Mouse (Mus musculus) layer of hippocampus, adult 9-10 months (tissue): ENCODE measurements at regions not wholly inside any gene's neighbourhood (a gene's known extent, or its start where the extent isn't known, plus 50 kb on each side); places are given as distances from the start of the nearest gene placed in this dataset.

Experiments used
- DNase-seq: peaks from one replicate; pipeline ENCODE4 v3.0.0; 2022; ENCODE audit warnings: low spot score

DNA sequence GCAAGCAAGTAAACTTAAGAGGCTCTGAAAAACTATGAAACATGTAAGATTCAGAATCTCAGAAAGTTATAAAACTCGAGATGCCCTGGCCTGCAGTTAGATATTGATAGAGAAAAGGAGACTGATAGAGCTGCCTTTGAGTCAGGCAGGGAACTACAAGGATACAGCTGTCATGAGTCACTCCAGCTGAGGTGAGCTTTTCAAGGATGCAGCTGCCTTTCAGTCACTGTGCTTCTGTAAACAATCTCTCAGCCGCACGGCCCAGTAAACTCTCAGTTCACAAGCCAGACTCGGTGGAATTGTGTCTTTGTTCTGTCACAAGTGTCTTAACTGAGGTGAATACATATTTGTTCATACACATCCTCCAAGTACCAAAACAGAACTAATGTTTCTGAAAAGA is 334.9 kb upstream of the Rsrc1 start:
- no peak for DNase-seq

DNA sequence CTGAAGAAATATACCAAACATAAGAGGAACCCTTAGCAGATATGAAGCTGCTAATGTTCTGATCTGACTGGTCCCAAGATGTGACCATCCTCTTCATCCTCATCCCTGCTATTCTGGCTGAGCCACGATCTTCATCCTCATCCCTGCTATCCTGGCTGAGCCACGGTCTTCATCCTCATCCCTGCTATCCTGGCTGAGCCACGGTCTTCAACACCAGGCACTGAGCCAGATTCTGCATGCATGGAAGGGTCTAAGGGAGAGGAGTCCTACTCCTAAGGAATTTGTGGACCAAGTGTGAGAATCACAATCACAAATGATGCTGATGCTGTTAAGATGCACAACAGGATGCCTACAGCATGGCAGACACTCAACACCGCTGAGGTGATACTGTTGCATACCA is 331.9 kb upstream of the Rsrc1 start:
- no peak for DNase-seq

DNA sequence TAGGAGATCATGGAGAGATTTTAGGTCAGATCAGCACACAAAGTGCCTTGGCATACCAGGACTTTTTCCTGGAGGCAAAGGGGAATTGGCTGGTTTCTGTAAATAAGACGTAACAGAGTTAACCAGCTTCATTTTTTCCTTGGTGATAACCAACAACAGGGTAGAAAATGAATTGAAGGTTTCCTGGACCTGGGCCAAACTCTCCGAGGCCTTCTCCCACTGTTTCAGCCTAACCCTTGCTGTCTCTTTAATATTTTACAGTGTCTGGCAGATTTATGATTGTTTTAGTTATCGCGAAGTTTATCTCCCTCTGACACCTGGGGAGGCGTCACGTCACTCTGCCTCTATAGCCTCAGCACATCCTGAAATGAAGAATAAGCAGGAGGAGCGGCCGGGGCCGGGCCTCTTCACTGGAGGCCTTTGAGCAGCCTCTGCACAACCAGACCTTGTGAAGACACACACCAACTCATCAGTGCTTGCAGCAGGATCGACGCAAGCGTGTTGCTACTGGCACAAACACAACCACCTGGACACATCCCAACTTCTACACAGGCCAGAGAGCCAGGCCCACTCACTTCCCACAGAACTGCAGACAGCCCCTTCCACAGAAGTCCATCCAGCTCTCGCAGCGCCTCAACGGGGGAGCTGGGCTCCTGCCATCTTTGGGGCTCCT is 331.0 kb upstream of the Rsrc1 start:
- DNase-seq, result peak; percentile 2

DNA sequence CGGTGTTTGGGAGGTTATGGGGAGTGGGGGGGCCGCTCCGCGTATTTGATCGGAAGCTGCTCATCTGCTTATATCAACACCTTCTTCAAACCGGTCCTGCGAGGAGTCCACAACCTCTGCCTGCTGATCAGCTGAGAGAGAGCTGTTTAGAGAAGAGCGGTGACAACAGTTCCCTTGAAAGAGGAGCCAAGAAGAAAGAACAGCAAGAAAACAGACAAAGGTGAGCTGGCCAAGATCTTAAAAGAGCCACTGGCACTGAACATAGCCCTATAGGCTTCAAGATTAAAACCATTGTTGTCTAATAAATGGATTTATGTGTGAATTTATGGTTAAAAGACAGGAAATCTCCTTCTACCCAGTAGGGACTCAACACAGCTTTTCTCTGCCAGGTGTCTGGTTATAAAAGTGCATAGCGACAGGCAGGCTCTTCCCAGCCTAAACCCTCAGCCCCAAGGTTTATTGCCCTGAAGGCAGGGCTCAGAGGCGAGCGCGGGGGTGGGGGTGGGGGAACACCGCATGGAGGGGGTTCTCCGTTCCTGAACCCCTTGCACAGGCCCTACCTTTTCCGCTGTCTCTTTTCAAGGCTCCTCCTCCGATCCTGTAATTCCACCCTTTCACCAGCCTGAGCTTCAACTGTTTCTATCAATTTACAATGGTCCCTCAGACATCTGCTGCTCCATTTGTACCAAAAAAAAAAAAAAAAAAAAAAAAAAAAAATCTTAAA is 330.3 kb upstream of the Rsrc1 start:
- no peak for DNase-seq

DNA sequence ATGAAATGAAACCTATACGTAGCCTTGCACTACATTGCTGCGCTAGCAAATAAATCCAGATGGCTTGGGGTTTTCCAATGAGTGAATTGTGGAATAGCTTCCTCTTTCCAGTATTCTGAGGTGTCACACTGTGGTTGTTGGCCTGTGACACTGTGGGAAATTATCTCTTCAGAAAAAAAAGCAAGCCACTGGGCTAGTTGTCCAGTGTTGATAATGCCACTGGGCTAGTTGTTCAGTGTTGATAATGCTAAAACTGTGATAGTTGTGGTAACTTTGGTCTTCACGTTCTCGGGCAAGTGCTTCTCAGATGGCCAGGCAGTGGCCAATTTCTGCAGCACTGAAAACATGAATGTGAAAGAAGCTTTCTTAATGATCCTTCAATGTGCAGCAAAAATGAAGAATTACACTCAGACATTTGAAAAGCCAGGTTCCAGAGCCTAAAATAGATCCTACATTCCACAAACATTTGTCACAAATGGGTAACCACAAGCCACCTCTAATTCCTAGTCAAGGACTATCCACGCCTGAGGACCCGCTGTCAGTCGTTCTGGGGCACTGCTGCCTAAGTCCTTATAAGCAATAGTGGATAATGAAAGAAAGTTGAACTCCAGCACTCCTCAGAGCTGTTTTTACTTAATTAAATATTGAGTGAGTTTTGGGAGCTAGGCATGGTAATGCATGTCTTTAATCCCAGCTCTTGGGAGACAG is 328.9 kb upstream of the Rsrc1 start:
- DNase-seq, result no peak

DNA sequence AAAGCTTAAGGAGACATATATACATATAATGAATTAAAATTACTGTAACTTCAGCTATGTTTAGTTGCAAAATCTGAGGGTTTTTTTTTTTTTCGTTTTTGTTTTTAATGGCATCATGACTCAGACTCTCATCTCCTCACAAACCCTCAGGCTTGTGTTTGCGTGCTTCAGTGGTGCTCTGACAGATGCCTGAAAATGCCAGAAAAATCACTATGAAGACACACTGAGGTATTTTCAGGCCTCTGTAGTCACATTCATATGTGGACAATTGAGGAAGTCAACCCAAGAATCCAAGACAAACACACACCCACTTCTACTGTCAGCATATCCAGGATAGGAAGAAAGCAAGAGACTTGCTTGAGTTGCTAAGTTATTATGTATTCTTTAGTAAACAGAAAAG is 327.2 kb upstream of the Rsrc1 start:
- no peak for DNase-seq

DNA sequence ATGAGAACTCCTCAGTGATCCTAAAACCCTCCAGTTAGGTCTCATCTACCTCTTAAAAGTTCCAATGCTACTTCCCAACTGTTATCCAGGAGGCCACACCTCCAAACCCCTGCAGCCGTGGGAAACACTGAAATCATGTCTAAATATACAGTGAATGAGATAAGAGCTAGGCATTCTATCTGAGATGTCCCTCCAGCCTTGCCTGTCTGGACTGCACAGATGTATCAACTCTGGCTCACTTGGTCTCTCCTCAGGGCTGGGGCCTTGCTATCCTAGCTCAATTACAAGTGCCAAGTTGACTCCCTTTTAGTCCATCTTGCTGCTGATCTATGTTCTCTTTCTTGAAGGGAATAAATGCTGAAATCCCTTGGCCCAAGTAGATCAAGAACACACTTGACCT is 326.3 kb upstream of the Rsrc1 start:
- DNase-seq, result no peak

DNA sequence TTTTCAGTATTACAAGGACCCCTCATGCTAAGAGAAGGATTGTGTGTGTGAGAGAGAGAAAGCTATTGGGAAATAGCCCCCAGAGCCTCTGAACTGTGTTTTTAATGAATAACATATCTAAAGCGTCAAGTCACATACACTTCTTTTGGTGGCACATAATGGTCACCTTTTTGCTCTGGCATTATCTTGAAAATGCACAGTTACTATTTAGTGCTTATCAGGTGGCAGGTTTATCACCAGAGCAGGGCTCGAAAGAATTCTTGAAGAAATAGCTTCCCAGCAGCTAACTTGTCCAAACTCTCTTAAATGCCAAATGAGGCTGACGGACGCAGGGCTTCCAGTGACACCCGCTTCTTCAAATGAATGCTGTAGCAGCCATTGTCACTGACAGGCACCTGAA is 324.7 kb upstream of the Rsrc1 start:
- no peak for DNase-seq

DNA sequence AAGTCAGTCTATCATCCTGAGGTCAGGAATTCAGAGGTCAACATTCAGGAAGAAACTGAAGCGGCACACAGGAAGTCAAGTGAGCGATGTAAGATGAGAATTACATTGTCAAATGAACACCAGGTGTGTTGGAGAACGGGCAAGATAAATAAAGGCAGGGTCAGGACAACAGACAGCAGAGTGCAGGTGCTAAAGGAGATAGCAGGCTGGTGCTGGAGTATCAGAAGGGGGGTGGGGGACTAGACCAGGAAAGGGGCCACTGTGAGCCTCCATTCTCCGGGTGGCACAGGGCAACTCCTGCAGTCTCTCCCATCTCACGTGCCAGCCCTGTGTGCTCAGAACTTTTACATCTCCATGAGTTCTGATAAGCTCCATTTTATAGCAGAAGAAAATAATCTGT is 320.6 kb upstream of the Rsrc1 start:
- DNase-seq, result no peak

DNA sequence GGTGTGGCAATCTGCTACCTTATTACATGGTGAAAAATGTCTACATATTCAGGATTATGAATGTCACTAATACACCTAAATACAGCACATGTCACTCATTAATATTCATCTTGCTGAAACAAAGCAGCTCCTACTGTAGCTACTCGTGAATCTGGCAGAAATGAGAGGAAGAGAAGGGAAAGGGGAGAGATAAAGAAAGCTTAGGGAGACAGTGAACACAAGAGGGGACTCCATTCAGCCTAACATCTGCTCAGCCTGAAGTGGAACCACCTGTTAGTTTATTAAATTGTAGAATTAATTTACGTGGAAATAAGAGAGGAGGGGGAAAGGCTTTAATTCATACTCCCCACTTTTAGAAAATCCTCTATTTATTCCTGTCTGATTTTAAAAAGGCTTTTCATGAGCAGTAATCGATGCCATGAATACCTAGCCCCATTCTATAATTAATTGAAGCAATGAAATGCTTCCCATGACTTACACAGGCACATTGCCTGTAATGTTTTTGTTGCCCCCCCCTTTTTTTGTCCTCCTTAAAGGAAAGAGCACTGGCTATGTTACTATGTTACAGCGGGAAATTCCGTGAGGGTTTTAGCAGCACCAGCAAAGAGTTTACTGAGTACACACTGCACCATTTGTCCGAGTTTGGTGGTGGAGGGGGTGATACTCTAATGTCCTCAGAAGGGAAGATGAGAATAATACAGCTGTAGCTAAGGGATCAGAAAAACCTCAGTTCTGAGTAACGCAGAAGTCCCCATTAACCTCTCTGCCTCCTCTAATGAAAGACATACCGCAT is 319.2 kb upstream of the Rsrc1 start:
- no peak for DNase-seq

DNA sequence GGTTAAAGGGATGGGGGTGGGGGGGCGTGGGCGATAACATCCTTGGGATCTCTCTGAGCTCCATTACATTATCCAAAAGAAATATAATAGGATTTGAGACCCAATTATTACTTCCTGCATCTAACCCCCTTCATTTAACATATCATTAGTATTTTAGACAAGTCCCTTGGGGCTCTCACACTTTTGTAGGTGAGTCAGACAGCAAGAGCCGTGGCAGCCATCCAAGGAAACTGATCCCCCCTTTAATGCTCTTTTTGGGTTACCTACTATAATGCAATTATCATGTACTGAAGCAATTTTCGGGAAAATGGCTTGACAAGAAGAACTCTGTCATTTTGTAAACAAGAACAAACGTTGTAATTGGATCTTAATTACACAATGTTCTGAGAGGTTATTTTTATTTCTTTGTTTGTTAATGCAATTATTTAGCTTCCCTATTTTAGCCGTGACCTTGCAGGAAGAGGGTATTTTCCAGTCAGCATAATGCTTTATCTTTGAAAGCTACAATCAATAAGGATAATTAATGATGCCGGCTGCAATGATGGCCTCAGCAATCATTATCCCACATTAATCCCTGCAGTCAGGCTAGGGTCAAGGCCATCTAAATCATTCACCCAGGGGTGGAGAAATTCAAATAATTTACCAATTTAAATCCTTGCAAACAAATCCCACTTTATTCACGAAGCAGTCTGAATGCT is 297.5 kb upstream of the Rsrc1 start:
- DNase-seq, result no peak

DNA sequence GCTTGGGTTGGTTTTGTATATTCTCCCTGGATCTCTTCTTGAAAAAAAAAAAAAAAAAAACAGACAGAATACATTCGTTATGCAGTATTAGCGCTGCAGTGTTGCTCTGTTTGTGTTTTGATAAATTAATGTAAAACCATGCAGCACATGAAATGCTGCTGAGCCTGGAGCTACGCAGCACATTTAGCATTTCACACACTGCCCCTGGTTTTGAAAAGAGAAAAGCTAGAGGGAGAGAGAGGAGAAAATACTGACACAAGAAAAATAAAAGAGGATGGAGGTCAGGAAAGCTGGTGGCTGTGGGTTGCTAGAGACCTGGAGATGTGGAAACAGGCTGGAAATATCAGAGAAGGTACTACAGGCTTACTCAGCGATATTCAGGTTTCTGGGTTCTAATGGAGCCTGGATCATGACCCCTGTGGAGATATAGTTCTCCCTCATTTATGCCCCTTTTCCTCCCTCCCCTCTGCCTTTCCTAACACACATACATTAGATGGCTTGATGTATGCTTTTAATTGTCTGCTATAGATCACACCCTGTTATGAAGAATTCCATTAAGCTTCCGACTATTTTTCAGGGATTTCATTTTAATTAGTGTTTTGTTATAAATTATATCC is 296.8 kb upstream of the Rsrc1 start:
- DNase-seq, result no peak

DNA sequence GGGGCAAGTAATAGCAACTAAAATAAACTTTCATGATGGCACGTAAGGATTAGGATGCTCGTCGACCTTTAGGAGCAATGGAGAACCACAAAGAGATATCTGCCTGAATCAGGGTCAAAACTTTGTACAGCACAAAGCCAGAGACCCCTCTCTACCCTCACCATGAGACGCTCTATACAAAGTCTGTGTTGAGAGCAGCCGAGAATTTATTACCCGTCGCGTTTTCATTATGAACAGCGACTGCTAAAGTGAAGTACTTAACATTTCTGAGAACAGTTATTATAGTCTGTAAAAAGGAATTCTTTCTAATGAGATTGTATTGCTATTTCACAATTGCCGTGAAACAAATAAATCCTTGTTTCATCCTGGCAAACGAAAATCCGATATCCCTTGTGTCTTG is 296.1 kb upstream of the Rsrc1 start:
- no peak for DNase-seq

DNA sequence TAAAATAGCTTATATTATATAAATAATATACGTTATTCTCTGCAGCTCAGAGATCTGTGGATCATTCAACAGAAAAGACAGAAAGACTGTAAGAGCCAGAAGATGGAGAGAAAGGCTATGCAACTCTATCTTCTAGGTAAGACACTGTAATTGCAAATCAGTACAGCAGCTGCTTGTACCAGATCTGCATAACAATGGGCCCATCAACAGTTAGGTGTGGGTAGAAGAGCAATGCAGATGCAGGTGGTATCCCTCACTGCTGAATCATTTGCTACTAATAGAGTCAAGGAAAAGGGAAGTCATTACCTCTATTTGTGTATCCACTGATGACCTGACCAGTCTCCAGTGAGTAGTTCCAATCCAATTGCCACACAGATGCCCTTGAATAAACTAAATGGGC is 294.1 kb upstream of the Rsrc1 start:
- no peak for DNase-seq

DNA sequence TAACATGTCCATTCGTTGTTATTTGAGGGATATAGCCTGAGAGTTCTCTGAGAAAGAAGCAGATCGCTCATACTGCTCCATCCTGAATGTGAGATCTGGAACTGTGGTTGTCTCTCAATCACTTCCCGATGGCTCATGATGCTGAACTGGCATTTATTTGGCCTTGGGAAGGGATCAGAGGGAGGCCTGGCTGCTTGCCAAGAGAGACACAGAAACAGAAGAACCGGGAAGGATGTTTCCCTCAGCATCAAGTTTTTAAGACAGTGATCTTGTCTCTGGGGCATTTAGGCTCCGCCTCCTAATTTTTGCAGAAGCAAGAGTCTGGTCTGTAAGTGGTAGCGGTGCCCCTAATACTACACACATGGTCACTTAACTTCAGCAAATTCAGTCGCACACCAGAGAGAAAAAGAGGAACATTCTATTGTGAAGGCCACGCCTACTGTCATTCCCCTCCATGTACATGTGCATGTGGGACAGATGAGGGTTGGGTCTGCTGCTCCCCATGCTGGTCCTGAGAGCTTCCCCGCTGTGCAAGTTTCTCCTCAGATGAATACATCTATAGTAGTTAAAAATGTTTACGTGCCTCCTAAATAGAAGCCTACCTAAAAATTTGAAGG is 290.2 kb upstream of the Rsrc1 start:
- no peak for DNase-seq

DNA sequence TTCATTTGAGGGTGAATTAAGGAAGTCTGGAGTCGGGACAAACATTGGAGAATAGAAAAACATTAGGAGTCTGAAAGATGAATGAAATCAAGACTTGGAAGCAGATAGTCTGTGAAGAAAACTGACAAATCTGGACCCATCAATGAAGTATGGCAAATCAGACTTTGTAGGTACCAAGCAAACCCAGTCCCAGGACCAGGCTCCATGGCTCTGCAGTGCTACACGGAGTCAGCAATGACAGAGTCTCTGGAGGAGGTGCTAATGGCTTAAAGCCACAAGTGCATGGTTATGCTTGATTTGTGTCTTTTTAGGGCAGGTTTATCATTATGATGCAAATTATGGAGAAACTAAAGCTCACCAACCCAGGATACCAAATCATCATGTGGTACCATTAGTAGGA is 286.1 kb upstream of the Rsrc1 start:
- DNase-seq, result no peak

DNA sequence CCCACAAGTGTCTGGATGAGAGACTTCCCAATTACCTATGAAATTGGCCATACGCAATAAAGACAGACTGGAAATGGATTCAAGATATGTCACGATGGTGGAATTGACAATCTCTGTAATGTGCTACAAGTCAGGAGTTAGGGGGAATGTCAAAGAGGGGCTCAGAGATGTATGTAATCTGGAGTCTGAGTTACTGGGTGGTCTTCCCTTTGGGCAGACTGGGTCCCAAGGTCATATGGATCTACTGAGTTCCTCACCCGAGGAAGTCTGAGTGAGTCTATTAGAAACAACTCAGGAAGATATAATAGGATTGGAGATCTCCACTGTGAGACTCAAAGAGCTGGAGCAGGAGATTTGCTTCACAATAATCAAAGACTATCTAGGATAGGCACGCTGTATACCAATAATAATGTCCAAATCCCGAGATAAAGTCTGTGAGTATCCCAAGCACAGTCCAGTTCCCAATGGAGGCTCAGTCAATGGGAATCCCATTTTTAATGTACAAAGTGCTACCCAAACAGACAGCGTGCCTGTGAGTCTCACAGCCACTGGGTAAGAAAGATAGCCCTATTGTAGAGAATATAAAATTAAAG is 285.4 kb upstream of the Rsrc1 start:
- no peak for DNase-seq

DNA sequence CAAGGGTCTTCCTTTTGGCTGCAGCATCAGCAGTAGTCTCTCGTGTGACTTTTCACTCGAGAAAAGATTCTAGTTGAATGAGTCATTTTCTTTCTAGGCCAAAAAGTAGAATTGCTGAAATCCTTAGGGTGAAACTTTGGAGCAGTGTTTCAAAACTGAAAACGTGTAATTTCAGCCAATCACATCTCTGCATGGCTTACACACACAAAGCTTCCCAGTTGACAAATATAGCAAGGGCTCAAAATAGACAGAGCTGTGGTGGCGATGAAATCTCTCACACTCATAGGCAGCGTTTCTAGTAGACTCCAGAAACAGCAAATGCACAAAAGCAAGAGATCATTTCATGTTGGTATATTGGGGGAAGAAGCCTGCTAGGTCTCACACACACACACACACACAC is 283.1 kb upstream of the Rsrc1 start:
- DNase-seq, result no peak

DNA sequence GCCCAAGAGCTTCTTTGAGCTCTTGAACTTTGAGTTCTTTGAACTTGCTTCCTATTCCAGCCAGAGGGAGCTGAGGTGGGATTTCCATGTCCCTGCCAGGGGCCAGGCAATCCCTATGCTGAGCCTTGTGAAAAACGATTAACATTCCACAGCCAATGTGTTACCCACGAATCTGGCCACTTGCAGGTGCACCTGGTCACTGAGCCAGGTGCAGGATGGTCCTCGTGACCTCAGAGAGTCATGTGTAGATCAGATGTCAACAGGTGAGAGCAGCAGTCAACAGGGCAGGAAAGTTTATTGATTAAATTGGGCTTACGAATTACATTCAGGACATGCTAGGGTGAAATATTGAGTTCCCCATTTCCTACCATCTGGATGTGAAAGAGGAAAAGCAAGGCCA is 275.4 kb upstream of the Rsrc1 start:
- DNase-seq, result no peak

DNA sequence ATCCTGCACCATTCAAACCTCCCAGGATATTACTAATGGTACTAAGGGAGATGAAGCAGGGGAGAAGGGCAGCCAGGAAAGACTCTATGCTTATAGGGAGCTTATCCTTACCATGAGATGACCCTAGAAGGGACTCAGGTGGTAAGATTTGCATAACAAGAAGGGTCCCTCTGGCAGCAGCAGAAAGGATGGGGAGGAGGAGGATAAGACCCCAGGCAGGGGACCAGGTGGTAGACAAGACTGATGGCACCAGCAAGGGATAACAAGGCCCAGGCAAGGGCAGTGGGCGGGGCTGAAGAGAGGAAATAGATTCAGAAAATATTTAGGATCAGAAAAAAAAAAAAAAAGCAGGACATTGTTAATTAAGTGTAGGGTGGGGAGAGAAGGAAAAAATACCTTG is 245.7 kb upstream of the Rsrc1 start:
- no peak for DNase-seq
